Mouse (Mus musculus) brain, embryonic 18.5 days (tissue): ENCODE data around the gene Slc22a23.

Experiments used
- DNase-seq: peaks from one replicate; pipeline ENCODE4 v3.0.0-alpha.2; 2012; ENCODE audit warnings: low read depth, low spot score

Slc22a23 gene

DNA sequence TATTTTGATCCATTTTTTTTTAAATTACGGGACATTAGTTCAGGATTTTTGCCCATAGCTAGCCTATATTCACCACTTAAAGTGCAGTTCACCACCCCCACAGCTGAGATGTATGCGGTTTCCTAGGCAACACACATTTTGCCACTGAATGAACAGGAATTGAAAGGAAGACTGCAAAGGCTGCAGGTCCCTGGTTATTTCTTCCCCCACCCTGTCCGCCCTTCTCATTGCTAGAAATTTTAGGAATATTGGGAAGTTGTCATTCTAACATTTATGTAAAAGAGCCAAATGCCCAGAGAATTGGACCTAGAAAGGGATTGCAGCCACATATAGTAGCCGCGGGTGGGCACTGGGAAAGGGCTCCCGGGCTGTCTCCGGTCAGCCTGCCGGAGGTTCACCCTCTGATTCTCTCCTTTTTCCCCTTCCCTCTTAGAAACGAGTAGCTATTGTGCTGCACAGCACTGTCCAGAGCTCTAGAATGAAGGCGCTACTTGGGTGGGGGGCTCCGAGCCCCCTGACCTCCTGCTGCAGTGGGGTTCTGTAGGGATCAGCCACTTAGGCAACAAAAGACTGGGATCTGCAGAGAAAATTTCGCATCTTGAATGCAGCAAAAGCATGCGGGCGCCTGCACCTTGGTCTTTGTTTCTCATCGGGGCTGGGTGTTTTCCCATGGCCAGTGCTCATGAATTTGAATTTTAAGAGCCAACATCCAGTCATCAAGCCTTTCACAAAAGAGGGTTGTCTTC is 211.5 kb downstream of the Slc22a23 start:
- DNase-seq, result peak; percentile 74

DNA sequence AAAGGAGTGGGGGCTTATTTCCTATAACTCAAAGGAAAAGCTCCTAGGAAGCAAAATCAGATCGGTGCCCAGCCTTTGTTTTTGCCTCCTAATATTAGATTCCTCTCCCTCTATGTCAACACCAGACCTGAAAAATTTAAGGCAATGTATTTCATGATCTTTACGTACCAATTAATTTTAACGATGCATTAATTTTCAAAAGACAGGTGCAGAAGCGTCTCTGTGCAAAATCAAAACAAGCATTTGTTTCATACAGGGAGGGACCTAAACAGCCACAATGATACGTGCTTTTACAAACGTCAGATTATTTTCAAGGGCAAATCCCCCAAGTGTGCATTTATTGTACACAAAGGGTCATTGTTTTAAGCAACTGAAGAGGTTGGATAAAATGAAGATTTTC is 212.1 kb downstream of the Slc22a23 start:
- no peak for DNase-seq

DNA sequence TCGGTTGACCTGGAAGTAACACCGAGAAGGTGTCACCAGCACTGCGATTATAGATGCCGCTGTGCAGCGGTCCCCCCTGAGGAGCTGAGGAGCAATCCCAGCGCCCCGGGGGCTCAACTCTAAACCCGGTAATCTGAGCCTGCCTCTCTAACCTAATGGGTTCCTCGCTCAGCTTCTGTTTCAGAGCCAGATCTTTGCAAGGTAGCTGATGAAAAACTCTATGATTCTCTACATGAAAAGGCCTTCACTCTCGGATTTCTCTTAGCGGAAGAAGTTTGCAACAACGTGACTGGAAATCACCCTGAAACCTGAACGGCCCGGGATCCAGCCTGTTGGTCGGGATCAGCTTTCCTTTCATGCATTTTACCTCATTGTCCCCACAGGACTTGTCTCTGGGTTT is 212.7 kb downstream of the Slc22a23 start:
- peak; percentile 46 for DNase-seq

DNA sequence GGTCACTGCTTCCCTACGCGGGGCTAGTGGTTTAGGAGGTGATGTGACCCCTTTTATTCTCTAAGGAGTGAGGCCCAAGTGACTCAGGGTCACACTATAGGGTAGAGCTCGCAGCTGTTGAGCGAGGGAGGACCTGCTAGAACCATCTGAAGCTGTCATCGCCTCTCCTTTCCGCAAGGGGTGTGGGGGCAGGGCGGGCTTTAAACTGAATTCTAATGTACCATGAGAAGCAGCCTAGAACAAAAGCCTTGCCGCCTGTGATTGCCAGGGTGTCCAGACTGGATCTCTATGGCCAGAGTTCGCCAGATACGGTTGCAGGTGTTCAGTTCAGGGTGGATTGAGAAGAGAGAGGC is 213.3 kb downstream of the Slc22a23 start:
- DNase-seq, result peak; percentile 78

DNA sequence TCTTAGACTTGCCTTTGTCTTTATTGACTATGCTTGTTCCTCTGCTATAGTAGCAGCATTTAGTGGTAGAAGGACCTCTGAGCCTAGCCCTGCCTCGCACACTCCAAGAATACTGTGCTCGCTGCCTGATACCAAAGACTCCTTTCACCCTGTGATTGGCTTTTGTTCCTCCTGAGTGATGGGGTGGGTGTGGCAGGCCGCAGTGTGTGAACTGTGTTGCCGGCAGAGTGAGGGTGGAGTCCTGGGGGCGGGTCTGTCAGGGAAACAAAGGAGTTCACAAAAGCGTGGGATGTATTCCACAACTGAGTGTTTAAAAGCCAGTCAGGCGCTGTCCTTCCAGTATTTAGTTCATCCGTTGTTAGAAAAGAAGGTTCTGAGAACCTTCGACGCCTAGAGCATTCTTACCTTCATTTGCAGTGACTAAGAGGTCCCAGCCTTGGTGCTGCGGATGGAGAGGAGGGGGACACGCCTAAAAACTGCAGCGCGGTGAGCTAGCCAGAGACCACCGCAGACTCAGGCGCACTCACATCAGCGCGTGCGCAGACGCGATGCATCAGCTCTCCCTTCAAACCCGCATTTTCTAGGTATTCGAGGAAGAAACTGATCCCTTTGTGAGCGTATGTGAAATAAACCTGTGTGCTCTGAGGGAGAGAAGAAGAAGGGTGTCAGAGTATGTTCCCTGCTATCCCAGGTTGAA is 213.8 kb downstream of the Slc22a23 start:
- peak; percentile 88 for DNase-seq

DNA sequence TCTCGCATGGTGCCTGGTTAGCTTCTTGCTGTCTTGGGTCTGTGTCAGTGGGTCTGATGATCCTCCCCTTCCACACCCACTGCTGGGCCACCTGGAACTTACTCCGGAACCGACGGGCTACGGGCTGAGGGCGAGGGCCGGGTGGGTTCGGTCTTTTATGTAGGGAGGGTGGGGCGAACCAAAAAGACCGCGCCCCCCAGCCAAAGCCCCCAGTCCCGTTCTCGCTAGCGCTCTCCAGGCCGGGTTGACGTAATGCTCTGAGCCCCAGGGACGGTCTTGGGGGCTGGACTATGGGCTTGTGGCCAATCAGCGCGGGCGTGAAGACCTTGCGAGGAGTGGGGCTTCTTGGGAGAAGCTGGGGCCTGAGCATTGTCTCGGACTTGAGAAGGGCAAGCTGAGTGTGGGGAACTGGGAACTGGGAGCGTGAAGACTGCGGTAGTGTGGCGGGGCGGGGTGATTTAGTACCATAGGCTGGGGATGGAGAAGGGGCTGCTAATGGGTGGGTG is 214.7 kb downstream of the Slc22a23 start, which contains the start of gene Tubb2b:
Tubb2b (minus strand) TSS at position 241 of the 506 bp plus-strand sequence.
- peak; percentile 99 for DNase-seq

DNA sequence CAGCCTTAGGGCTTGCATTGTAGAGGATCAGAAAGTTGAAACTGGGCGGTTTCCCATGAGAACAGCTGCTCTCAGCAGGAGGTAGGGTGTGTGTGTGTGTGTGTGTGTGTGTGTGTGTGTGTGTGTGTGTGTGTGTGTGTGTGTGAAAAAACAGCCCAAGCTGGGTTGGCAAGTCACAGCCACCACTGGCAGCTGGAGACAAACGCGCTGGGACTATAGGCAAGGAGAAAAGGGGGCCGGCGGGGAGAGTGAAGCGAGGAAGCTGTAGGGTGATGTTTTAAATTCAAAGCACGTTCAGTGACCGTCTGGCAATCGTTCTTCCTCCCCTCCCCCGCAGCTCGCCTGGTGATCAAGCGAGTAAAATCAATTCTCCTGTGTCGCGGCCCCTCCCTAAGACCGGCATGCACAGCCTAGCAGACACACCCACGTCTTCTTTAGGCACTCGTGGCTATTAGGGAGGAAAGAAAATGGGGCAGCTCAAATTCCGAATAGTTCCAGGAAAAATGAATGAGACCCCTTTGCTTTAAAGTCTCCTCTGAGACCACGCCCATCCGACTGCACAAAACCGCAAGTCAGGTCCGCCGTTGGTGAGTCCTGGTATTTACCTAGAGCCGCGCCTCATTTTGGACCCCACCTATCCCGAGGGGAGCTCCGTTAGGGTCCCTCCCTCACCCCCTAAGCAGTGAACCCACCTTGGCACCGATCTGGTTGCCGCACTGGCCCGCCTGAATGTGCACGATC is 215.3 kb downstream of the Slc22a23 start:
- DNase-seq, result peak; percentile 52
